Mouse (Mus musculus) kidney, postnatal 25 days (tissue): ENCODE measurements around the gene Dusp15.
A peak's percentile ranks its signal among the peaks of the same experiment; 100 is the strongest.

Experiments used
- DNase-seq, 2 experiments: peaks; one replicate each; pipeline ENCODE4 v3.0.0; 2021; ENCODE audit warnings: mixed read lengths in 2 of 2

The Dusp15 gene

GRCm38 (mm10) chr2:152931456-152932160, 19.9 kb downstream of the Dusp15 start:
- no peak for DNase-seq

DNA sequence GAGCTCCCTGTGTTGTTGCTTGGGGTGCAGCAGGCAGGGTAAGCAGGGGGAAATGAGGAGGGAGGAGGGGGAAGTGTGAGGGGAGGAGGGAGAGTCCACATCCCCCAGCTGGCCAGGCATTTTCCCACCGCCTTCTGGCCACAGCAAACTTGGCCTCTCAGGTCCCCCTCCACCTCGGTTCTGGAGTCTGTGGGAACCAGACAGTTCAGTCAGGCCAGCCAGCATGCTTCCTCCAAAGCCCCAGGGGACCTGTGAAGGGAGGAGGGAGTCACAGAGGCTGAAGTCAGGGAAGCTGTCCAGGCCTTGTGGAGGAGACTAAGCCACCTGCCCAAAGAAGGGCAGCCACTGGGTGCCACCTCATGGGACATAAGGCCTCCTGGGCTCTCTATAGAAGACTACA, 21.2 kb downstream of the Dusp15 start:
- DNase-seq: peak; percentile 53 to 62

GRCm38 (mm10) chr2:152928988-152929370, 22.5 kb downstream of the Dusp15 start:
- no peak for DNase-seq

- DNase-seq: no peak
Measured at GRCm38 (mm10) chr2:152928219-152928987, 23.1 kb downstream of the Dusp15 start.

- no peak for DNase-seq
Measured at GRCm38 (mm10) chr2:152927371-152927770, 24.1 kb downstream of the Dusp15 start.

GRCm38 (mm10) chr2:152926896-152927295, 24.6 kb downstream of the Dusp15 start:
- DNase-seq: no peak

DNA sequence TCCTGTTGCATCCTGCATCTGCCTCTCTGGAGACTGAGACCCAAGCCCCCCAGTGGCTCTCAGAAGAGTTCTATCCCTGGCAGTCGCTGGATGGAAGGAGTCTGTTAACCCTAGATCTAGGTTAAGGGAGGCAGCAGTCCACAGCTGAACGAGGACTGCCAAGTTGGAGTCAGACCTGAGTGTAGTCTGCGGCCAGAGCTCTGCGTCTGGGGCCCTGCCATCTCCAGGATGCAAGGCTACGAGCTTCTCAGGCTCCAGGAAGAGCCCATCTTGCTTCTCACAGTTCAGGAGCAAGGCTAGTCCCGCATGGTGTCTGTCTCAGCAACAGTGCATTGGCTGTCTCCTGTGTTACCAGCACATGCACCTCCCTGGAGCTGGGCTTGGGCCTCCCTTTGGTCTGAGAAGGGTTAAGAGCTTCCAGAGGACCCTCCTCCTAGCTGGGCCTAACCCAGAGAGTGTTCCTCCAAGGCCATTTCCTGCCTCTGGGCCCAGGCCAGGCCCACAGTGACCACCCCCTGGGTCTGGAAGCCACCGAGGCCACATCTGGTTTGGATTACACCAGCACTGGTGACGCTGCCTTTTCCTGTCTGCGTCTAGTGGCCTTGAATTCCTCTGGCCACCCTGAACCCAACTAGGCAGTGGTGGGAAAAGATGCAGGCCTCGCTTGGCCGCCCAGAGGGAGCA, 26.2 kb downstream of the Dusp15 start:
- DNase-seq: peak; percentile 69 to 85

DNA sequence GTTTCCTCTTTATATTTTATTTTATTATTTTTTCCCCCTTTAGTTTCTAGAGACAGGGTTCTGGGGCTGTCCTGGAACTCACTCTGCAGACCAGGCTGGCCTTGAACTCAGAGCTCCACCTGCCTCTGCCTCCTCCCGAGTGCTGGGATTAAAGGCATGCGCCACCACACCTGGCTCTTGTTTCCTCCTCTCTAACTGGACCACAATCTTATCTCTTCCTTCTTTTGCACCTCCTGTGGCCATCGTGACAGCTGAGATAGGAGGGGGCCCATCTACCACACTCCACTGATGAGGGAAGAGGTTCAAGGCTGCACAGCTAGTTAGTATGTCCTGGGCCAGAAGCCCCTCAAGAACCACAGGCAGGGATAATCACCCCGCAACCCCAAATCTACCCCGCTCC, 27.0 kb downstream of the Dusp15 start:
- DNase-seq: no peak

DNA sequence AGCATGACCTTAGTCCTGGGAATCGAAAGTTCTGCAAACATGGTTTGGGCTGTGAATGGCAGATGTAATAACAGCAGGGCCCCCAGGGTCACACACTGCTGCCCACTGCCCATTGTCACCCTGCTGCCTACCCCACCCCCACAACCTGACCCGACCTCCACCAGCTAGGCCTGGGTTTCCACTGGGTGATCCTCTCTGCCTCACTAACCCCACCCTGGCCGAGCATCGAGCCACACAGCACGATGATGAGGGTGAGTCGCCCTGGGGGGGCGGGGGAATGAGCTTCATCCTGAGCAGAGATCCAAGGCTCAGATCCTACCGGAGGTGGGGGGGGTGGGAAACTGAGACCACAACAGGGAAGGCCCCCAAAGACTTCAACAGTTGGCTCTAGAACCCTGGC, 27.4 kb downstream of the Dusp15 start:
- DNase-seq: no peak

DNA sequence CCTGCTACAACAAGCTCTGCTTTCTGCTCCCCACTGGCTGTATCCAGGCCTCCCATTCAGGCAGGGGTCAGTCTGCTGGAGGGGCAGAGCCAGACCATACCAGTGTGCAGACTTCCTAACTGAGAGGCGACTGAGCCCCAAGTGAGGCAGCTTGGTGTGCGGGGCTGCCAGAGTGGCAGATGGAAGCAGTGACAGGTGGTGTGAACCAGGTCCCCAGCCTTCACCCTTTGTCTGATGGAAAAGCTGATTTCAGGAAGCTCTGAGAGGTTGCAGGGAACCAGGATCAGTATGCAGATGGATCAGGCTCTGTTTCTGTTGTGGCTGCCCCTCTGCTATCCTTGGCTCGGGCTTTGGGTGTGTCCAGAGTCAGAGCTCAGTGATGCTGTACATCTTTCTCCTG, 27.9 kb downstream of the Dusp15 start:
- DNase-seq: no peak

GRCm38 (mm10) chr2:152922376-152922775, 29.1 kb downstream of the Dusp15 start:
- DNase-seq: no peak

GRCm38 (mm10) chr2:152917671-152918070, 33.8 kb downstream of the Dusp15 start:
- DNase-seq: no peak

DNA sequence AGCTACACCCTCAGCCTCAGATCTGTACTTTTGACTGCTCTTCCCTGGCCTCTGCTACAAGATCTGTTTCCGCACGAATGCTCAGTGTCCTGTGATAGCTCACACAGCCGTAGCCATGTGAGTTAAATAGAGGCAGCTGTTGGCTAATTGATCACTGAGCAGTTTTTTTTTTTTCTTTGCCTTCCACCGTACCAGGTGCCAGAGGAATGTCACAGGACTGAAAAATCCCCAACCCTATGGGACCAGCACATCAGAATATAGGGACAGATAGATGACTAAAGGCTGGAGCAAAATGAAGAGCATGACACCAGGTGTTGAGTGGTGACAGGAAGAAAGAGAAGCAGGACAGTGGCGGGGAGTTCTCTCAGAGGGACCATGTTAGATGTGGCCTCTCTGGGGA, 35.4 kb downstream of the Dusp15 start:
- DNase-seq: no peak

DNA sequence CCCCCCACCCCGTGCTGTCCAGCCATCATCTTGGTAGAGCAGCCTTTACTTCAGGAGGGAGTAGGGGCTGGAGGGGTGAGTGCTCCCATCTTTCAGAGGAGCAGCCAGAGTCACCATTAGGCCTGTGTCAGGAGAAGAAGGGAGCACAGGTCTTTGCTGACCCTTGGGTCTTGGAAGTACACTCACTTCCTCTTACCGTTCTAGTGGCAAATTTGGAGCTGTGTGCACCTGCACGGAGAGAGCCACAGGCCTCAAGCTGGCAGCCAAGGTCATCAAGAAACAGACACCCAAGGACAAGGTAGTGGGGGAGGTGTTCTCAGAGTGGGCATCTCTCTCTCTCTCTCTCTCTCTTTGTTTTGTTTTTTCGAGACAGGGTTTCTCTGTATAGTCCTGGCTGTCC, 36.0 kb downstream of the Dusp15 start:
- DNase-seq: no peak

GRCm38 (mm10) chr2:152914310-152915120, 37.0 kb downstream of the Dusp15 start:
- peak; percentile 84 to 85 for DNase-seq

- no peak for DNase-seq
Measured at GRCm38 (mm10) chr2:152913471-152913870, 38.0 kb downstream of the Dusp15 start.

DNA sequence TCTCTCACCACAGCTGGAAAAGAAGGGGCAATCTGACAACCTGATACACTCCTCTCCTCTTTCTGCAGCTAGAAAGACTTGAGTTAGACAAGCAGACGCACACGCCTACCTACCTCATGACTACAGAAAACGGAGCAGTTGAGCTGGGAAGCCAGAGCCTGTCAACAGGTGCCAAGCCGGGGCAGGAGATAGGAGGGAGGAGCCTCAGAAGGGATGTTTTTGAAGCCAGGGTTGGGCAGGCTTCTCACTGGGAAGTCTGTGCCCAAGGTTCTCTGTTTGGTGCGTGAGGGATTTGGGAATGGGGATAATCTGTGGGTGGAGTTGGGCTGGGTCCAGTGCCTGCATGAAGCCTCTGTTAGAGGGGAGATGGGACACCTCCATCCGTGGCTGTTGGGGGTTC, 40.1 kb downstream of the Dusp15 start:
- DNase-seq: no peak

DNA sequence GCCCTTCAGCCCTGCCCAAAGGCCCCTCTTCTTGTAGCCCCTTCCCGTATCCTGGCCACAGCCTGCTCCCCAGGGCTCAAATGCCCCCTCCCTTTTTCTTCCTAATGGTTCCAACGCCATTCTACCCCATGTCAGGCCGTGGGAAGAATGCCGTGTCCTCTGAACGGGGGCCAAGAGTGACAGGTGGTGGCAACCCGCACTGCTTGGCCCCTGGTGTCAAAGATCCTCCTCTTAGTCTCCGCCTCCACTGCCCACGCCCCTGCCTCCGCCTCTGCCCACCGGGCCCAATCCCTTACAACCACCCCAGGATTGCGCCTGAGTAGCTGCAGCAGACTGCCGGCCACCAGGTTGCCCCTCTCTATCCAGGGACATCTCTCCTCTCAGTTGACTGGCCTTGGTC, 40.5 kb downstream of the Dusp15 start, which contains the start of gene Mylk2:
Gene Mylk2 (plus strand): TSS at position 322 of the 400 bp plus-strand sequence.
- no peak for DNase-seq

GRCm38 (mm10) chr2:152909848-152910247, 41.6 kb downstream of the Dusp15 start:
- DNase-seq: no peak

- DNase-seq: no peak
Measured at GRCm38 (mm10) chr2:152907114-152907943, 44.2 kb downstream of the Dusp15 start.

DNA sequence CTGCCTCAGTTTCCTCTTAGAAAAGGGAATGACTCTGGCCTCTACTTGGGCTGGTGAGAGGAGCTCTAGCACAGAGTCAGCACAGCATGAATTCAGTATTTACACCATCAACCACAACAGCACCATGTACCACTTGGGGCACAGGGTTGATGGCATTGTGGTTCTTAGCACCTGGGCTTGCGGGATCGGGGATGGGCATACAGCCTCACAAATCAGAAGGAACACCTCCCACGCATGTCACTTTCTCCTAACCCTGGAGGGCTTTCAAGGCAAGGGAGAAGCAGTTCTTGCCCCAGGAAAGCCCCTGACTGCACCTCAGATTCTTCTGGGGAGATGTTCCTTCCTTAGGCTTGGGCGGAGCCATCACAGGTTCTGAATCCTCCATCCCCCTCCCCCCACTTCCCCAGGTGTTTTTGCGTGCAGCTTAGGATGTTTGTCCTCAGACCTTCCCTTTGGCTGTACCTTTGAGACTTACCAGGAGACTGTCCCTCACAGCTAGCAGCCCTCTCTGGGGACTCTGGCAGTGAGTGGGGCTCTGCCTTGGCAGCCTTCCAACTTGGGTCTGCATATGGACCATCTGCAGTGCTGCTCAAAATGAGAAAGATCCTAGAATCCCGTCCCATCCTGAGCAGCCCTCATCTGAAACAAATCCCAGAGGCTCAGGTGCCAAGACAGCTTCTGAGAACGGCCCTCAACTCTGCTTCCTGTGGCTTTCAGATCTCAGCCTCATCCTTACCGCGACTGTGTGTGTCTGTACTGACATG, 45.0 kb downstream of the Dusp15 start:
- DNase-seq: no peak
